Mouse (Mus musculus): Measurements from ENCODE around the gene St13.

The St13 gene

GRCm38 (mm10) chr15:81399638-81400315 is at the start of gene St13, which contains the start of gene Xpnpep3:
TSS of gene St13 (minus strand) at chr15:81400077.
TSS of gene Xpnpep3 (plus strand) at chr15:81400138.
- POLR2A ChIA-PET, result interaction anchor here (0.5 to 8.7 kb wide), 87 partner anchors 8 to 1145 kb away, joined by 3 to 103 read pairs (median 4); partner anchors contain the start of genes Rbx1 (in 3 of the 4), Dnajb7 (in 2 of the 4), Ep300 (in 2 of the 4) and L3mbtl2 (in 2 of the 4)
- CTCF ChIA-PET, result interaction anchor here in 3 of 4 experiments (0.6 to 2.0 kb wide), 9 partner anchors 12 to 432 kb away, joined by 3 to 6 read pairs (median 3); no protein-coding TSS in a partner anchor

- ChIA-PET POLR2A (interaction anchor here (0.5 to 1.5 kb wide), 21 partner anchors 10 to 326 kb away, joined by 3 to 12 read pairs (median 4); partner anchors contain the start of genes Rbx1 (in 4 of the 4), Ep300 (in 2 of the 4), St13 (in 1 of the 4) and Xpnpep3 (in 1 of the 4)), CTCF (interaction anchor here (0.5 to 1.5 kb wide), 60 partner anchors 10 to 488 kb away, joined by 3 to 28 read pairs (median 4); partner anchors contain the start of genes Rbx1 (in 3 of the 4), L3mbtl2 (in 1 of the 4), Polr3h (in 1 of the 4) and St13 (in 1 of the 4))
These were observed 48.6 kb upstream of the St13 start for GRCm38 (mm10) chr15:81448463-81448862.

GRCm38 (mm10) chr15:81439236-81439635 is 39.4 kb upstream of the St13 start:
- ChIA-PET POLR2A (no interaction called here), CTCF (no interaction called here)

GRCm38 (mm10) chr15:81438345-81438744 is 38.5 kb upstream of the St13 start:
- POLR2A ChIA-PET, result interaction anchor here in 1 of 4 experiments (1.1 kb wide), 1 partner anchor 10 kb away, joined by 4 read pairs; no protein-coding TSS in a partner anchor

GRCm38 (mm10) chr15:81431195-81431594 is 31.3 kb upstream of the St13 start:
- CTCF ChIA-PET, result interaction anchor here in 1 of 4 experiments (0.8 to 1.9 kb wide), 2 partner anchors 9 to 17 kb away, joined by 3 to 6 read pairs; no protein-coding TSS in a partner anchor
- POLR2A ChIA-PET, result interaction anchor here in 2 of 4 experiments (0.5 to 1.4 kb wide), 3 partner anchors 15 to 154 kb away, joined by 3 to 8 read pairs (median 3); partner anchors contain the start of gene Ep300 (in 1 of the 2)

More at GRCm38 (mm10) chr15:81438345-81438744, 38.5 kb upstream of the St13 start:
- CTCF ChIA-PET, result interaction anchor here in 1 of 4 experiments (1.4 kb wide), 1 partner anchor 10 kb away, joined by 5 read pairs; no protein-coding TSS in a partner anchor

GRCm38 (mm10) chr15:81427947-81428346 is 28.1 kb upstream of the St13 start:
- POLR2A ChIA-PET, result interaction anchor here in 2 of 4 experiments (1.0 to 1.7 kb wide), 3 partner anchors 9 to 28 kb away, joined by 3 to 6 read pairs (median 5); partner anchors contain the start of genes St13 (in 1 of the 2) and Xpnpep3 (in 1 of the 2)
- CTCF ChIA-PET, result interaction anchor here in 1 of 4 experiments (1.4 kb wide), 1 partner anchor 20 kb away, joined by 4 read pairs; no protein-coding TSS in a partner anchor

- POLR2A ChIA-PET, result interaction anchor here in 1 of 4 experiments (1.0 to 1.6 kb wide), 4 partner anchors 15 to 161 kb away, joined by 3 to 8 read pairs (median 4); partner anchors contain the start of genes St13 and Xpnpep3
- CTCF ChIA-PET, result interaction anchor here in 2 of 4 experiments (1.4 kb wide), 2 partner anchors 23 kb away, joined by 3 to 4 read pairs; no protein-coding TSS in a partner anchor
These were observed 25.4 kb upstream of the St13 start for GRCm38 (mm10) chr15:81425311-81425710.

- ChIA-PET CTCF (interaction anchor here in 1 of 4 experiments (0.7 kb wide), 1 partner anchor 9 kb away, joined by 3 read pairs; no protein-coding TSS in a partner anchor), POLR2A (interaction anchor here in 3 of 4 experiments (0.6 to 1.4 kb wide), 3 partner anchors 23 to 155 kb away, joined by 3 to 4 read pairs (median 4); partner anchors contain the start of genes St13 (in 1 of the 3) and Xpnpep3 (in 1 of the 3))
These were observed 22.3 kb upstream of the St13 start for GRCm38 (mm10) chr15:81422156-81422681.

GRCm38 (mm10) chr15:81421454-81421853 is 21.6 kb upstream of the St13 start:
- ChIA-PET POLR2A (interaction anchor here in 2 of 4 experiments (0.6 to 8.2 kb wide), 4 partner anchors 9 to 156 kb away, joined by 3 to 84 read pairs (median 5); partner anchors contain the start of genes St13 (in 1 of the 2) and Xpnpep3 (in 1 of the 2)), CTCF (interaction anchor here in 1 of 4 experiments (0.7 kb wide), 1 partner anchor 9 kb away, joined by 3 read pairs; no protein-coding TSS in a partner anchor)

GRCm38 (mm10) chr15:81418065-81418464 is 18.2 kb upstream of the St13 start:
- ChIA-PET POLR2A (interaction anchor here in 2 of 4 experiments (1.1 to 8.2 kb wide), 2 partner anchors 17 to 20 kb away, joined by 3 to 84 read pairs; partner anchors contain the start of genes St13 (in 1 of the 2) and Xpnpep3 (in 1 of the 2)), CTCF (no interaction called here)

- CTCF ChIA-PET, result interaction anchor here in 1 of 4 experiments (0.7 kb wide), 1 partner anchor 9 kb away, joined by 4 read pairs; the partner anchor contains the start of gene Dnajb7
- POLR2A ChIA-PET, result interaction anchor here (0.6 to 8.2 kb wide), 25 partner anchors 9 to 1322 kb away, joined by 3 to 84 read pairs (median 4); partner anchors contain the start of genes Rbx1 (in 3 of the 4), St13 (in 3 of the 4), Xpnpep3 (in 3 of the 4) and Dnajb7 (in 1 of the 4)
These were observed 17.0 kb upstream of the St13 start for GRCm38 (mm10) chr15:81416763-81417310.

- POLR2A ChIA-PET, result interaction anchor here in 2 of 4 experiments (0.7 to 4.2 kb wide), 5 partner anchors 8 to 177 kb away, joined by 3 to 28 read pairs (median 7); partner anchors contain the start of genes St13 (in 2 of the 2), Xpnpep3 (in 2 of the 2) and Ep300 (in 1 of the 2)
- CTCF ChIA-PET, result interaction anchor here in 1 of 4 experiments (0.6 kb wide), 1 partner anchor 9 kb away, joined by 4 read pairs; no protein-coding TSS in a partner anchor
These were observed 8.3 kb upstream of the St13 start, which contains the start of gene Dnajb7 for GRCm38 (mm10) chr15:81408199-81408598. TSS of gene Dnajb7 (minus strand) at chr15:81408299.

GRCm38 (mm10) chr15:81405008-81405407 is 5.1 kb upstream of the St13 start:
- ChIA-PET POLR2A (interaction anchor here in 1 of 4 experiments (1.1 to 1.5 kb wide), 3 partner anchors 10 to 15 kb away, joined by 3 read pairs; no protein-coding TSS in a partner anchor), CTCF (interaction anchor here in 1 of 4 experiments (0.5 kb wide), 1 partner anchor 159 kb away, joined by 5 read pairs; no protein-coding TSS in a partner anchor)

- POLR2A ChIA-PET, result interaction anchor here (0.6 to 8.7 kb wide), 77 partner anchors 9 to 1400 kb away, joined by 3 to 103 read pairs (median 4); partner anchors contain the start of genes Rbx1 (in 3 of the 4), Dnajb7 (in 2 of the 4), Ep300 (in 2 of the 4) and L3mbtl2 (in 2 of the 4)
- CTCF ChIA-PET, result interaction anchor here in 2 of 4 experiments (1.1 to 2.0 kb wide), 9 partner anchors 12 to 432 kb away, joined by 3 to 6 read pairs (median 3); no protein-coding TSS in a partner anchor
These were observed 610 bp downstream of the St13 start for GRCm38 (mm10) chr15:81399297-81399637.

- ChIA-PET CTCF (interaction anchor here in 3 of 4 experiments (0.6 to 1.6 kb wide), 5 partner anchors 11 to 1692 kb away, joined by 3 read pairs; no protein-coding TSS in a partner anchor), POLR2A (interaction anchor here (0.6 to 8.7 kb wide), 41 partner anchors 9 to 404 kb away, joined by 3 to 103 read pairs (median 7); partner anchors contain the start of genes Dnajb7 (in 2 of the 4), Ep300 (in 2 of the 4), L3mbtl2 (in 1 of the 4) and Tef (in 1 of the 4))
These were observed 1.7 kb downstream of the St13 start for GRCm38 (mm10) chr15:81398189-81398588.

GRCm38 (mm10) chr15:81394211-81394915 is 5.5 kb downstream of the St13 start:
- POLR2A ChIA-PET, result interaction anchor here in 3 of 4 experiments (0.6 to 8.7 kb wide), 17 partner anchors 7 to 654 kb away, joined by 3 to 84 read pairs (median 3); partner anchors contain the start of gene Rbx1 (in 1 of the 3)
- CTCF ChIA-PET, result interaction anchor here (0.6 to 0.9 kb wide), 4 partner anchors 45 to 212 kb away, joined by 3 to 8 read pairs (median 3); no protein-coding TSS in a partner anchor

Measured in embryonic stem cell, embryonic (primary cell).